Mouse (Mus musculus): Measurements from ENCODE around the gene Retsat.

The Retsat gene

GRCm38 (mm10) chr6:72626391-72626790 lies 28.1 kb downstream of the Retsat start:
- no peak for DNase-seq

- DNase-seq: no peak
Measured at GRCm38 (mm10) chr6:72627276-72627675, 29.0 kb downstream of the Retsat start.

GRCm38 (mm10) chr6:72630370-72630769 lies 32.1 kb downstream of the Retsat start:
- DNase-seq: no peak

GRCm38 (mm10) chr6:72630961-72631360 lies 32.7 kb downstream of the Retsat start:
- no peak for DNase-seq

GRCm38 (mm10) chr6:72631700-72632099 lies 33.4 kb downstream of the Retsat start:
- DNase-seq: no peak

- DNase-seq: no peak
Measured at GRCm38 (mm10) chr6:72634311-72634710, 36.0 kb downstream of the Retsat start.

- peak; percentile 23 for DNase-seq
Measured at GRCm38 (mm10) chr6:72635760-72636431, 37.6 kb downstream of the Retsat start.

- no peak for DNase-seq
Measured at GRCm38 (mm10) chr6:72636940-72637339, 38.7 kb downstream of the Retsat start.

- DNase-seq: no peak
Measured at GRCm38 (mm10) chr6:72641218-72641954, 43.1 kb downstream of the Retsat start.

GRCm38 (mm10) chr6:72644576-72644975 lies 46.3 kb downstream of the Retsat start:
- DNase-seq: no peak

GRCm38 (mm10) chr6:72645364-72645763 lies 47.1 kb downstream of the Retsat start:
- no peak for DNase-seq

- peak; percentile 37 for DNase-seq
Measured at GRCm38 (mm10) chr6:72647383-72647820, 49.1 kb downstream of the Retsat start.

GRCm38 (mm10) chr6:72648002-72648595 lies 49.8 kb downstream of the Retsat start:
- DNase-seq: no peak

GRCm38 (mm10) chr6:72650338-72650851 lies 52.1 kb downstream of the Retsat start:
- no peak for DNase-seq

- DNase-seq: no peak
Measured at GRCm38 (mm10) chr6:72653419-72653818, 55.1 kb downstream of the Retsat start.

- DNase-seq: no peak
Measured at GRCm38 (mm10) chr6:72654355-72654754, 56.1 kb downstream of the Retsat start.

GRCm38 (mm10) chr6:72655309-72656052 lies 57.2 kb downstream of the Retsat start:
- no peak for DNase-seq

- no peak for DNase-seq
Measured at GRCm38 (mm10) chr6:72656053-72656442, 57.8 kb downstream of the Retsat start.

GRCm38 (mm10) chr6:72658006-72658405 lies 59.7 kb downstream of the Retsat start:
- DNase-seq: no peak
